Mouse (Mus musculus) liver, embryonic 14.5 days (tissue): ENCODE measurements around the gene Nup93. TPM values are rescaled to one million over a fixed set of nuclear protein-coding genes. Genes with fewer than 3 reads are reported as not detected.

ENCODE experiments used
- ATAC-seq: fragments of 200-750 bp; cut with Nextera tagmentation; 2 replicates; pipeline ENCODE4 v1.8.0; 2017; ENCODE audit warnings: moderate number of reproducible peaks, mild to moderate bottlenecking, moderate library complexity; ENCODE audit not compliant: insufficient read depth
- DNase-seq, 3 experiments: peaks; one replicate each; pipeline ENCODE4 v3.0.0-alpha.2; 2012 to 2013; ENCODE audit warnings: low read depth in 3 of 3, low spot score in 3 of 3
- H3K27ac ChIP-seq: fragments of 300-500 bp; sonication (generic); 2 replicates; pipeline ENCODE4 v1.5.1; 2014; ENCODE audit warnings: moderate library complexity, mild to moderate bottlenecking, control low read depth, inconsistent platforms
- H3K27me3 ChIP-seq: fragments of 300-500 bp; sonication (generic); 2 replicates; pipeline ENCODE4 v1.6.1; 2014; ENCODE audit warnings: mild to moderate bottlenecking, low read length, moderate library complexity; ENCODE audit not compliant: control insufficient read depth, insufficient read depth
- H3K36me3 ChIP-seq: fragments of 300-500 bp; sonication (generic); replicated peaks from 2 replicates; pipeline ENCODE4 v1.6.1; 2014; ENCODE audit warnings: low read depth; ENCODE audit not compliant: control insufficient read depth, insufficient read depth
- H3K4me1 ChIP-seq, 2 experiments: fragments of 200-500 bp in 1 of 2; fragments of 300-500 bp in 1 of 2; sonication (generic) in 1 of 2; replicated peaks; 2 replicates each; pipeline ENCODE4 v1.6.1; 2012 to 2014; ENCODE audit warnings: antibody characterized with exemption in 1 of 2, inconsistent platforms in 1 of 2, low read length in 1 of 2; ENCODE audit not compliant: control insufficient read depth in 2 of 2, insufficient read depth in 2 of 2
- H3K4me2 ChIP-seq: fragments of 300-500 bp; sonication (generic); 2 replicates; pipeline ENCODE4 v1.6.1; 2014; ENCODE audit warnings: low read depth, mild to moderate bottlenecking, control low read depth, moderate library complexity
- H3K4me3 ChIP-seq, 2 experiments: fragments of 200-500 bp in 1 of 2; fragments of 300-500 bp in 1 of 2; sonication (generic) in 1 of 2; 2 replicates each; pipeline ENCODE4 v1.5.1; 2012 to 2014; ENCODE audit warnings: low read depth in 2 of 2, low read length in 2 of 2, mild to moderate bottlenecking in 2 of 2, control low read depth in 1 of 2, inconsistent platforms in 1 of 2, moderate library complexity in 1 of 2; ENCODE audit not compliant: insufficient read depth in 1 of 2
- H3K9ac ChIP-seq: fragments of 300-500 bp; sonication (generic); replicated peaks from 2 replicates; pipeline ENCODE4 v1.6.1; 2014; ENCODE audit warnings: mild to moderate bottlenecking, control low read depth, moderate library complexity
- H3K9me3 ChIP-seq: fragments of 300-500 bp; sonication (generic); 2 replicates; pipeline ENCODE4 v1.6.1; 2016; ENCODE audit warnings: low read length, mixed read lengths; ENCODE audit not compliant: control insufficient read depth
- CTCF ChIP-seq: IDR thresholded peaks from 2 replicates; pipeline ENCODE4 v1.5.1; 2016; ENCODE audit warnings: antibody characterized with exemption, low read depth, control low read depth
- EP300 ChIP-seq: IDR thresholded peaks from 2 replicates; pipeline ENCODE4 v1.6.1; 2016; ENCODE audit warnings: antibody characterized with exemption, low read depth
- WGBS: fragments of 180-500 bp; shearing (Covaris S2); extraction: QIAGEN DNeasy Blood & Tissue Kit; methylation state at CpG from one replicate; pipeline ENCODE4 v1.1.7; 2014; ENCODE audit not compliant: insufficient replicate concordance; 5-methylcytosine and 5-hydroxymethylcytosine counted together
- polyA plus RNA-seq, 2 experiments: library from polyadenylated mRNA; depleted of rRNA in 1 of 2; stranded (reverse) in 1 of 2; unstranded in 1 of 2; fragments of >200 nt; fragmentation: Nextera tagmentation in 1 of 2; extraction: Ambion mirVana in 1 of 2; gene quantifications; 2 replicates each; pipeline versions ENCODE4 v1.2.1 to v1.2.3; 2012 to 2014

The Nup93 gene
- polyA plus RNA-seq, 2 experiments, result 28.2 to 38.7 TPM

GRCm38 (mm10) chr8:94207491-94207890, 6.9 kb upstream of the Nup93 start:
- H3K9me3 ChIP-seq, result no peaks in the 10 kb centered on the region
- no peaks in the 10 kb centered on the region for H3K36me3 ChIP-seq
- H3K4me2 ChIP-seq, result no peak overlapping the region
- WGBS, result 39% methylated on average over 2 of the region's 2 CpGs
- no peak overlapping the region for H3K9ac ChIP-seq
- no peak for DNase-seq
- no peak for ATAC-seq
- TF ChIP-seq EP300 (no peak), CTCF (no peak)
- no peak overlapping the region for H3K27ac ChIP-seq
- H3K4me1 ChIP-seq, result no peaks in the 10 kb centered on the region
- H3K27me3 ChIP-seq, result no peaks in the 10 kb centered on the region
- no peak overlapping the region for H3K4me3 ChIP-seq

DNA sequence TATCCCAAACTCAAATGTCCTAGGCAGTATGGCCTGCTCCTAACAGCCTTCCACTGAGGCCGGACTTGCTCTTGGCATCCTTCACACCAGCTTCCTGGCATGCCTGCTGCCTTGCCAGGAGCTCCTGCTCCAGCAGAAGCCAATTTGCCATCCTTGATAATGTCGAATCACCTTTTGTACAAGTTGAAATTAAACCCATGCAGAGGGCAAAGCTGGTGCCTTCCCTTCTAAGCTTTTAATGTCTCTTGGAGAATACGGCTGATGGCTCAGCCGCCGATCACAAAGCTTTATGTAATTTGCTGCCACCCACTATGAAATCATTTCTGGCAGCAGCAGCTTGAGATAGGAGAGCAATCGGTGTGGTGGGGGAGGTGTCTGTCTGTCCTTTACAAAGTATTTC, 4.7 kb upstream of the Nup93 start:
- H3K36me3 ChIP-seq, result no peaks in the 10 kb centered on the region
- H3K9ac ChIP-seq, result no peak overlapping the region
- H3K4me3 ChIP-seq, result no peak overlapping the region
- no peak for TF ChIP-seq CTCF
- no peak for TF ChIP-seq EP300
- no peaks in the 10 kb centered on the region for H3K9me3 ChIP-seq
- DNase-seq (no peak), ATAC-seq (no peak)
- no peak overlapping the region for H3K27ac ChIP-seq
- 68% methylated on average over 6 of the region's 6 CpGs for WGBS
- no peaks in the 10 kb centered on the region for H3K27me3 ChIP-seq
- H3K4me1 ChIP-seq, result peaks cover 3 to 5% of the 10 kb centered on the region in 2 experiments
- H3K4me2 ChIP-seq, result no peak overlapping the region

GRCm38 (mm10) chr8:94210225-94210624, 4.1 kb upstream of the Nup93 start:
- H3K27ac ChIP-seq, result no peak overlapping the region
- WGBS, result 49% methylated on average over 3 of the region's 3 CpGs
- ATAC-seq, result no peak
- H3K4me2 ChIP-seq, result no peak overlapping the region
- H3K4me1 ChIP-seq, result peaks cover 5 to 7% of the 10 kb centered on the region in 2 experiments
- no peaks in the 10 kb centered on the region for H3K36me3 ChIP-seq
- H3K4me3 ChIP-seq, result no peak overlapping the region
- no peak for TF ChIP-seq EP300
- TF ChIP-seq CTCF, result no peak
- H3K9ac ChIP-seq, result no peak overlapping the region
- no peaks in the 10 kb centered on the region for H3K9me3 ChIP-seq
- DNase-seq, result no peak
- no peaks in the 10 kb centered on the region for H3K27me3 ChIP-seq

- Histone ChIP-seq H3K36me3 (no peaks in the 10 kb centered on the region), H3K27ac (peak overlapping the region; percentile 9; the same call in 1 of the 2 replicates), H3K27me3 (no peaks in the 10 kb centered on the region), H3K4me3 (peak overlapping the region; percentile 57 to 70), H3K9ac (peak overlapping the region; percentile 32; the same call in 1 of the 2 replicates), H3K9me3 (no peaks in the 10 kb centered on the region), H3K4me2 (peak overlapping the region; percentile 90), H3K4me1 (peaks cover 13 to 15% of the 10 kb centered on the region in 2 experiments)
- WGBS, result 45% methylated on average over 6 of the region's 6 CpGs
- TF ChIP-seq CTCF (no peak), EP300 (no peak)
- DNase-seq (no peak), ATAC-seq (no peak)
These were observed 545 bp upstream of the Nup93 start for GRCm38 (mm10) chr8:94213819-94214218.

- Histone ChIP-seq H3K4me3 (no peak overlapping the region), H3K27ac (no peak overlapping the region), H3K4me1 (no peaks in the 10 kb centered on the region), H3K36me3 (peaks cover 13% of the 10 kb centered on the region), H3K4me2 (no peak overlapping the region), H3K9me3 (no peaks in the 10 kb centered on the region), H3K27me3 (no peaks in the 10 kb centered on the region), H3K9ac (no peak overlapping the region)
- DNase-seq (no peak), ATAC-seq (no peak)
- 88% methylated on average over 7 of the region's 7 CpGs for WGBS
- TF ChIP-seq CTCF, result no peak
- TF ChIP-seq EP300, result no peak
These were observed 13.1 kb downstream of the Nup93 start for GRCm38 (mm10) chr8:94227381-94227939.
